Mouse (Mus musculus): ENCODE results near the gene Spast. TPM values are rescaled to one million over a fixed set of nuclear protein-coding genes. Genes with fewer than 3 reads are reported as not detected.
A peak's percentile ranks its signal among the peaks of the same experiment; 100 is the strongest.
"Not testable (repeated sequence)": the region's sequence is repeated elsewhere in the genome, so short reads cannot be mapped to it uniquely, and the experiment has no call there.

The Spast gene
- total RNA-seq, 2 experiments from 2014 or later = 59.2 to 60.5 TPM

- not testable (repeated sequence) for DNase-seq
These were observed 11.6 kb upstream of the Spast start for GRCm38 (mm10) chr17:74327195-74327594.

- DNase-seq = peak; percentile 12 to 23
These were observed 10.6 kb upstream of the Spast start for GRCm38 (mm10) chr17:74328146-74328545.

GRCm38 (mm10) chr17:74331049-74331676 is 7.6 kb upstream of the Spast start:
- DNase-seq = no peak

- peak; percentile 93 to 95 for DNase-seq
These were observed 409 bp upstream of the Spast start for GRCm38 (mm10) chr17:74338225-74338931.

- DNase-seq = no peak
These were observed 2.4 kb downstream of the Spast start for GRCm38 (mm10) chr17:74341151-74341550.

GRCm38 (mm10) chr17:74363592-74363991 is 24.8 kb downstream of the Spast start:
- DNase-seq = no peak

DNA sequence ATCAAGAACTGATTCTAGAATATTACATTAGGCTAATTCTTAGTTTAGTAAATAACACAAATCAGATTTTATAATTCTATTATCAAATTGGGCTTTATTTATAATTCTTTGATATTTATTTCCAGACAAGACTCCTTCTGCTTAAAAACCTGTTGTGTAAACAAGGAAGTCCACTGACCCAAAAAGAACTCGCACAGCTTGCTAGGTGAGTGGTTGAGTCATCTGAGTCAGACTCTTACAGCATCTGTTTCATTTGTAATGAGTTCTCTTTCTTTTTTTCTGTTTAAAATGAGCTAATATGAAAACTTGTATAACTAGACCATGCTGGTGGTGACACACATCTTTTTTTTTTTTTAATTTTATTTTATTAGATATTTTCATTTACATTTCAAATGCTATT is 38.1 kb downstream of the Spast start:
- DNase-seq = no peak

DNA sequence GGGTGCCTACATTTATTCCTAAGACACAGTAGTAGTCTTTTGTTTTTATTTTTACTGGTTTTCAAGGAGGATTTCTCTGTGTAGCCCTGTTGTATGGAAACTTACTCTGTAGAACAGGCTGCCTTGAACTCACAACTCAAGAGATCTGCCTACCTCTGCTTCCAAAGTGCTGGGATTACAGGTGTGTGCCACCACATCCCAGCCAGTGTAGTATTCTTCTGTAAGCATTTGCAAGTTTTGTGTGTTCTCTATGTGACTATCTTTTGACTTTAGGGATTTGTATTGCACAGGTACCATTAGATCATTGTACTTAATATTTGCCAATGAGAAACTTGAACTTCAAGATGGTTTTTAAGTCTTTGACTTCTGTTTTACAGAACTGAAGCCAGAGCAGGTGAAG is 47.9 kb downstream of the Spast start:
- no peak for DNase-seq

GRCm38 (mm10) chr17:74389847-74390246 is 51.1 kb downstream of the Spast start:
- DNase-seq = no peak

GRCm38 (mm10) chr17:74394381-74394780 is 55.6 kb downstream of the Spast start:
- no peak for DNase-seq

DNA sequence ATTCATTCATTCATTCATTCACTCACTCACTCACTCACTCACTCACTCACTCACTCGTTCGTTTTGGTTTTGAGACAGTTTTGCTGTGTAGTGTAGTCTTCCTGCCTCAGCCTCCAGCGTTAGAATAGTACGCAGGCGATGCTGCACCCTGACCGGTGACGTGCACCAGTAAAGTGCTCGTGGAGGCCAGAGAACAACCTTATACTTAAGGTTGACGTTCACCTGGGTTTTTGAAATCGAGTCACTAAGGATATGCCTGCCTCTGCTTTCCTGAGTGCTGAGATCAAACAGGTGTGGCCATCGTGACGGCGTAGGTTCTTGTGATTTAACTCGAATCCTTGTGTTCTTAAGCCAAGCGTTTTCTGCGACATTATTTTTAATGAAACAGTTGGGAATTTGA is 56.1 kb downstream of the Spast start:
- no peak for DNase-seq

DNA sequence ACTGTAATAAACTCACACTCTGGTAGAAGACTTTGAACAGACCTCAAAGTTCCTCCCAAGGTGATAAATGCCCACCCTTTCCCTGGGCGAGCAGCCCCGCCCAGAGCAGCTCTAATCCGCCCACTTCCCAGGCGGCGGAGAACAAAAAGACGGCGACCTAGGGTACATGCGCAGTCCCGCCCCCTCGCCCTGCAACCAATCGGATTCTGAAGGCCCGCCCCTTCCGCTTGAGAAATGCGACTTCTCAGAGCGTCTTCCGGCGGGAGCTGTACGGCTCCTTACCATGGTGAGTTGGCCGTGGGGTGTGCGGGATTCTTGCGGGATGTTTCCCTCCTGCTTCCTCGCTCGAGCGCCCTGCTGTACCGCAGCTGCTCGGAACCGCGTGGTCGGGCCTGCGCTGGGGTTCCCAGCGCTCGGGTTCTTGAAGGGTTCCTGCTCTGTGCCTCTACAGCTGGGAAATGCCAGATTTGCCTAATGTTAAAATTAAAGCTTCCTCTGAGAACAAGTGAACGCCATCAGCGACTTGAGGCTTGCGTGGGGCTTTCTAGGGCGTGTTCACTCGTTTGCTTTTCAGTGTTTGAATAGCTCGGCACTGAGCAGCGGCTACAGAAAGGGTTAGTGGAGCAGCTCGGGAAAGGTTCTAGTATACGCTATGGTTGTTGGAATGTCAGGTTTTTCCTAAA is 56.7 kb downstream of the Spast start, which contains the start of gene Slc30a6:
Gene Slc30a6, plus strand, starts transcription at position 226 of the 683 bp plus-strand sequence.
- DNase-seq = peak; percentile 95 to 96

- no peak for DNase-seq
These were observed 58.0 kb downstream of the Spast start for GRCm38 (mm10) chr17:74396766-74397165.

DNA sequence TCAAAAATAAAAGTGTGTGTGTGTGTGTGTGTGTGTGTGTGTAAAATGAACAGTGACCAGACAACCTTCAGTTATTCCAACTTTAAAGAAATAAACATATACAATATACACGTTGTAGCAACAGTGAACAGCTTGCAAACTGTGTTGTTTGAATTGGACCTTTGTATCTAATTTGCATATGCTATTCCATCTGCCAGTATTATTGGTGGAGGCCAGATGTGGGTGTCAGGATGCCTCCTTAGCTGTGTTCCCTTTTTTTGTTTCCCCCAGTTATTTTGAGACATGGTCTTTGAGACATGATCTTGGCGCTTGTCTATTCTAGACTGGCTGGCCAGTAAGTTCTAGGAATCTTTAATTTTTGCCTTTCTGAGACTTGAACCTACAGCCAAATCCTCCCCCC is 58.4 kb downstream of the Spast start:
- DNase-seq = no peak

DNA sequence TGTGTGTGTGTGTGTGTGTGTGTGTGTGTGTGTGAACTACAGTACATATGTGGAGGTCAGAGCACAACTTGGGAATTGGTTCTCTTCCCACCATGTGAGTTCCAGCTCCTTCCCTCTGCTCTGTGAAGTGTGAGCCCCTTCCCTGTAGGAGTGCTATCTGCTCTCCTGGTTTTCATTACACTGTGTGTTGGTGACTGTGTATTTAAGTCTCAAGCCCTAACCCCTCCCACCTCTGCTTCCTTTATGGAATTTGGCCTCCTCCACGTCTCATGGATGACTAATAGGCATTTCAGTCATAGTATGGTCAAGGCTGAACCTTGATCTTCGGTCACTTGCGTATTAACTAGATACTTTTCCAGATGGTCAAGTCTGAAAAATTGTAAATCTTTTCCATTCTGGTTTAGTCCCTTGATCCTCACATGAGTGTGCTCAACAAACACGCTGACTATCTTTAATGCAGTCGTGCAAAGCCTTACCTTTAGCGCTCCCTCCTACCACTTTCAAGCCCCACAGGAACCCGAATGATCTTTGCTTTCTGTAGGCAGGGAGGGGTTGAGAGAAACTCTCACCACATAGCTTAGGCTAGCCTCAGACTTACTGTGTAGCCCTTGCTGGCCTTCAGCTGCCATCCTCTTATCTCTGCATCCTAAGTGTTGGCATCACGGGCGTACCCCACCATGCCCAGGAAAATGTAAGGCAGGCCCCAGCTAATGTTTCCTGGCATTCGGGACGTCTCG is 63.9 kb downstream of the Spast start:
- DNase-seq = no peak

DNA sequence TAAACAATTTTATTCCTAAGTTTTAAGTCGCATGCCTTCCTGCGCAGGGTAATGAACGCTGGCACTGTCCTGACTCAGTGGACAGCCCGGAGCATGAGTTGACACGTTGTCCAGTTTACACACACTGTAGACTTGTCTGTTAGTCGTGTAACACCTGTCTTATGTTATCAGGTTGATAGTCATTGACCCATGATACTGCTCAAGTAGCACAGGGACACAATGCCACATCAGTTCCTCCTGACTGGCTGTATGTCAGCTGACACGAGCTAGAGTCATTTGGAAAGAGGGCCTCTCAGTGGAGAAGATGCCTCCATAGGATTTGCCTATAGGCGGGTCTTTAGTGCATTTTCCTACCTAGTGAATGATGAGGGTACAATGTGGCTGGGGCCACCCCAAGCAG is 67.7 kb downstream of the Spast start:
- no peak for DNase-seq

DNA sequence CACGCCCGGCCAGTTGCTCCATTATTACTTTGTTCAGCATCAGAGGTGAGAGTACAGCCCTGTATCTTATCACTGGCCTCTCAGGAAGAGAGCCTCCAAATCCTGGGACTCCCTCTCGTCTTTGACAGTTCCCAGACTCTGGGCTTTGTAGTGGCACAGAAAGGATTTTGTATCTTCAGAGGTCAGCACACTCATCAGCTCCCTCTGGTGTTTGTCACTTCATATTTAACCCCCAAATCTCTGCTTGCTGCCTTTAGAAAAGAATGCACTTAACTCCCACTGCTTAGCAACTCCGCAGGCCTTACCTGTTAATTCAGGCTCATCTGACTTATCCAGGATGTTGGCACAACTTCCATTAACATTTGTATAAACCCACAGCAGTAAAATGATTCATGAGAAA is 70.9 kb downstream of the Spast start:
- DNase-seq = no peak

DNA sequence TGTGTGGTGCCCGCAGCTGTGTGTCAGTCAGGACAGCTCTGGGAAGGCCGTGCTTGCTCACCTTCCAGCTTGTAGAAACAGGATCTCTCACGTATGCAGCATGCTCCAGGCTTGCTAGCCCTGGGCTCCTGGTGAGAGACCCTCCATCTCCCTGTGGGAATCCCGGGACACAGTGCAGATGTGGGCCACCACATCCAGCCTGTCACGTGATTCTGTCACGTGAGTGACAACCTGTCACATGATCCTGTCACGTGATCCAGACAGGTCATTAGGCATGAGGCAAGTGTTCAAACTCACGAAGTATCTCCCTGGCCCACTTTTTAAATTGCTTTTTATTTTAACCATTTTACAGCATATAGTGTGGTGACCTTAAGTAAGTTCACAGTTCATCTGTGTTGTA is 74.5 kb downstream of the Spast start:
- no peak for DNase-seq

DNA sequence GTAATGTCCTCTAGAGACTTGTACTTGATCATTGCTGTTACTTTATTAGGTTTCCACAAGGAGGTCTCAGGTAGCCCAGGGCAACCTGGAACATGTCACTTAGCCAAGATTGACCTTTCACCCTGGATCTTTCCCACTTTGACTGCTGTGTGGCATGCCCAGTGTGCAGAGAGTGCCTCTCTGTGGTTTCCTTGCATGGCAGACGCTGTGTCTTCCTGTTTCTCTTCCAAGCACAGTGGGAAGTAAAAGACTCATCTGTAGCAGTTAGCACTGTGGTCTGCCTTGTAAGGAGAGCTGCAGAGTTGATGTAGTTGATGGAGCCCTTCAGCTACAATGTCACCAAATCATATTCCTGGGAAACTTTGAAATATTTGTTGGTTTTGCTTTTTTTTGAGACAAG is 75.9 kb downstream of the Spast start:
- no peak for DNase-seq

- no peak for DNase-seq
These were observed 78.1 kb downstream of the Spast start for GRCm38 (mm10) chr17:74416841-74417360.

DNA sequence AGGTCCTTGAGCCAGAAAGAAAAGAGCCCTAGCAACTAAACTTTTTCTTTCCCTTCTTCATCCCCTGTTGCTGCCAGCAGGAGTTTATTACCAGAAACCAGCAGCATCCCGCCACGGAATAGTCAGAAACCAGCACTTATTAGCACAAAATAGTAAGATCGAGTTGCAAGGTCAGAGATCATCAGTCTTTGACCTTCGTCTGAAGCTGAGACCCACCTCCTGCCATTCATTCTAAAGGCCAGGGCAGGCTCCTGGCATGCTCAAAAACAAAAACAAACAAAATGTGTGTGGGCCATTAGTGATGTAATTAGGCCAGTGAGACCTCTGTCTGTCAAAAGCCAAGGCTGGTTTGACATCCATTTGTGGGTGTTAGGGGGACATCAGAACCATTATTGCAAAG is 79.4 kb downstream of the Spast start:
- no peak for DNase-seq

DNA sequence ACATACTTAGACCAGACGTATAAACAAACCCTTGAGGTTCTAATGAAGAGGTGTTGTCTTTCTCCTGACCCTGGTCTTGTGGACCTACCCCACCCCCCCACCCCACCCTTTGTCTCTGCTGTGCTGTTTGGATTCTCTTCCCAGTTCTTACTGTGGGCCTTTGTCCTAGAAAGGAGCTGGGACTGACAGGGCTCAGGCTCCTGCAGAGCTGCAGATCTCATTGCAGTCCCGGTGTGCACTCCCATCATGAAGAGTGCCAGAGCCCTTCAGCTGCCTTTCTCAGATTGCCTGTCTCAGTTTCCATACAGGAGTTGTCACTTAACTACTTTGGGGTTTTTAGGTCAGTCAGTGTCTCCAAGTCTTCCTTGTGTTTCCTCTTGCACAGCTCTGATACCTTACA is 81.9 kb downstream of the Spast start:
- no peak for DNase-seq

Measured in layer of hippocampus, postnatal 36 days (tissue).